Mouse (Mus musculus): ENCODE data around the gene Kremen1.

DNA sequence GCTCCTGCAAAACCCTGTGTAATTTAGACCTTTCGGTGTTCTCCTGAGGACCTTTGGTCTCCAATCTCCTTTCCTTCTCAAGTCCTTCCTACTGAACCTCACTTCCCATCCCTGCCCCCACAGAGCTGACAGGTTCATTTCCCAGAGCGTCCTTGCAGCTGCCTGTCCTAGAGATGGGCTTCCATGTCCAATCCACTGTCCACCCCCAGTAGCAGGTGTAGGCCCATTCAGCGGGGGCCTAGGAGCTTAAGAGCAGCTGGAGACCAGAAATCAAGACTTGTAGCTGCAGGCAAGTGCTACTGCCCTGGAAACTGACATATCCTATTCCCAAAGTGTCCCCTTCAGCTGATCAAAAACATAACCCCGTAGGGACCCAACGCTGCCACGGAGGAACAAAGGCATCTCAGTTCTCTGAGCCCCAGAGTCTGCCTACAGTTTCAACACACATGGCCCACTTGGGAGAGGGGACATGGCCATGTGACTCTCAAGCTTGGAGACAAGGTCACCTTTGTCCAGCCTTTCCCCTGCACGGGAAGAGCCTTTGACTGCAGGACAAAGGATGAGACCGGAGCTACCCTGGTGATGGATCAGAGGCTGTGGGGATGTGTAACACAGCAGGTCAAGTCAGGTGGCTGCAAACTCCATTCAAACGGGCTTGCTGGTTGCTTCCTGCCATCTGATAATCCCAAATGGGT is 72.0 kb downstream of the Kremen1 start:
- TF ChIP-seq CTCF (conservative IDR thresholded peaks at IDR 0.05; ENCODE audit: low read length), result no peak
- no peak for TF ChIP-seq NANOG (IDR thresholded peaks at IDR 0.05; ENCODE audit: borderline replicate concordance, low read length)
- no peak for TF ChIP-seq POU5F1 (IDR thresholded peaks at IDR 0.05; ENCODE audit: borderline replicate concordance, low read length)
